Comparison of ENCODE assay signal across 8 mouse cellular contexts in genomic region chr6:136241574-136242311, GRCm38 (mm10).
DNase-seq lines count a peak whose midpoint lies in the region.

No protein-coding gene starts in this region.

- DNase-seq in embryo, embryonic 11 days, result peak; percentile 9
- no peak for DNase-seq in embryo, embryonic 10 days (ENCODE audit: low spot score)
- peak; percentile 3 for DNase-seq in lung, postnatal 14 days
- no peak for DNase-seq in lung, postnatal 25 days (ENCODE audit: low spot score)
- peak; percentile 24 to 59 for DNase-seq in left cerebral cortex, adult 18-20 months (ENCODE audit: low spot score in 2 of 2)
- peak; percentile 44 to 68 for DNase-seq in right cerebral cortex, postnatal 10 days (ENCODE audit: low spot score in 2 of 2)
- DNase-seq in gastrocnemius, adult 18-20 months (ENCODE audit: low spot score), result no peak
- no peak for DNase-seq in retina, postnatal 1 day

Comparison
In these comparisons a context has a peak if more than half of its experiments do, and no peak if none do; other contexts are left out.
1. DNase-seq: peak in embryo, embryonic 11 days (single experiment), lung, postnatal 14 days (single experiment), left cerebral cortex, adult 18-20 months (2 of 2) and right cerebral cortex, postnatal 10 days (2 of 2); none in embryo, embryonic 10 days (single experiment), lung, postnatal 25 days (single experiment), gastrocnemius, adult 18-20 months (single experiment) and retina, postnatal 1 day (single experiment).